Mouse (Mus musculus) hematopoietic stem cell, adult 5-6 weeks (primary cell): ENCODE measurements at regions not wholly inside any gene's neighbourhood (a gene's known extent, or its start where the extent isn't known, plus 50 kb on each side); places are given as distances from the start of the nearest gene placed in this dataset.

Experiments used
- ATAC-seq, 2 experiments: fragments of 125-278 bp in 1 of 2; replicated peaks in 1 of 2; 2 replicates each; pipeline ENCODE4 v1.8.0; 2016 to 2017; ENCODE audit warnings: inconsistent platforms in 2 of 2, mild to moderate bottlenecking in 2 of 2, moderate number of reproducible peaks in 2 of 2, low read depth in 1 of 2, moderate TSS enrichment in 1 of 2; ENCODE audit not compliant: low FRiP score in 2 of 2, poor library complexity in 2 of 2, severe bottlenecking in 2 of 2, insufficient read depth in 1 of 2, low TSS enrichment in 1 of 2

DNA sequence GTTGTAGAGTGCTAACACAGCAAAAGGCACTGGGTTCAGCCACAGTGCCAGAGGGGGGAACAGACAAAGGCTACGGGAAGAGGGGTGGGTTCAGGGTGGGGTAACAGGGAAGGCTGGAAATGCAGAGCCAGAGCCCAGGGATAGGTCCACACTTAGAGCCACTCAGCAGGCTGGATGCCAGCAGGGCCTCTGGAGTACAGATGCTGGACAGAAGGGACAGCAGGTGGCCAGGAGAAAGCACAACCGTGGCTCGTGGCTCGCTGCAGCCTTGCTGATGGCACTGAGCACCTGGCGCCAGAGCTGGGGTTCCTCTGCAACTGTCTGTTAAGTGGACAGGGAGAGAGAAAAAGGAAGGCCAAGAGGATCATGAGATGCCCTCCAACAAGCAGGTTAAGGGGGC is 174.2 kb downstream of the Mroh4 start:
- no peak for ATAC-seq

DNA sequence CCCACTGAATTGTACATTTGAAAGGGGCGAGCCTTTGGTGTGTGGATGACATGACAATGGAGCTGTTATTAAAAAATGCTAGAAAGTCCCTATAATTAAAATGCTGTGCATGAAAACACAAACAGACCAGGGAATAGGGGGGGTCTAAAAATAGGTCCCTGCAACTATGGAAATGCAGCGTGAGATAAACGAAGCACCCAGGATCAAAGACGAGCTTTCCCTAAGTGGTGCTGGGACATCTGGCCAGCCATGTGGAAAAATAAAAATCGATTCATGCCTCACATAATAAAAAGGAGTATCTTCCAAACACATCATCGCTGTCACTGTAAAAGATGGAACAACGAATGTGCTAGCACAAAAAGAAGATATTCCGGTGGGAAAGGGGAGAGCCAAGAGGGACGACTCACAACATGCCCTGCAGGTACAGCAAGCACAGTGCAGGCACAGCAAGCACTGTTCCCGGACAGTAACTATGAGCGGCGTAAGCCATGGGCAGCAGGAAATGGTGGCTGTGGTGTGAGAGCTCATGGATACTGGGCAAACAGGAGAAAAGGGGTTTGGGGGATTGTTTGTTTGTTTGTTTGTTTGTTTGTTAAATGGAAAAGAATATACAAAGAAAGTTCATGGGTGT is 176.7 kb downstream of the Mroh4 start:
- no peak for ATAC-seq

DNA sequence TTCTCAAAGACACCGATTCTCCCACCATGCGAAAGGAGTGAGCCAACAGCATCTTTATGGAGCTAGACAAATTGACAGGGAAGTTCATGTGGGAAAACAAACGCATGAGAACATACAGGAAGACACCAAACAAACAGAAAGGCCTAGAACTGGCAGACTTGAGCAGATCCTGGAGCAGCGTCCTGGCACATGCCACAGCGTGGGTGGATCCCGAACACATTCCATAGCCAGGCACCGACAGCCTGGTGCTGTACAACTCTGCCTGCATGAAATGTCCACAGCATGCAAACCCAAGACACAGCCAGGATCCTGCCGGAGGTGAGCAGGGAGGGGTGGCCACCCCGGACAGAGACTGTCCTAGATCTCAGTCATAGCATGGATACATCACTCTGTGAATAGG is 177.2 kb downstream of the Mroh4 start:
- no peak for ATAC-seq

DNA sequence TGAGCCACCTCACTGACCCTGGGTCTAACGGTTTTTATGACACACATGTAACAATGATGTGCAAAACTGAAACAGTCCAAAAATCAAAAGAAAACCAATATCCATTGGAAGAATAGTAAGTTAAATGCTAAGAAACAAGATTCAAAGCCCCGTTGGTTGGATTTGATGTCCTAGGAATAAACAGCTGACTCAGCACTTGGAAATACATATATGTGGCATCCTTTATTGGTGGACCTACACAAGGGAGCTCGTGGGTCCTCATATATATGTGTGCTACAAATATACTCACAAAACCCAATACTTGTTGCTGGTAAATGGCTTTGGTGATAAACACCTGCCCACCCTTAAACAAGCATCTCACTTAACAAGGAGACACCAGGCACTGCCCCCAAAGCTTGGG is 178.2 kb downstream of the Mroh4 start:
- no peak for ATAC-seq

DNA sequence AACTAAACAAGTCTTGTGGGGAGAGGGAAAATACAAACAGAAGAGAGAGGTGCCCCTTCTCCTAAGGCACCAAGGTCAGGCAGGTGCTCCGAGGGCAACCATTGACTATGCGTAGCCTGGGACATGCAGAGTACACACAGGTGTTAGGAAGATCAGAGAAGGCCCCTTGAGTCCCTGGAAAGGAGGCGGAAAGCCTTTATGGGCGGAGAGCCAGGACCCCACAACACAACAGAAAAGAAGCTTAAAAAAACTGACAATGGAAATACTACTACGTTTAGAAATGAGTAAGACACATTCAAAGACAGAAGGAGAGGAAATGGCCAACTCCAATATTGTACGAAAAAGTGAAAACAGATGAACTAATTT is 179.5 kb downstream of the Mroh4 start:
- no peak for ATAC-seq

DNA sequence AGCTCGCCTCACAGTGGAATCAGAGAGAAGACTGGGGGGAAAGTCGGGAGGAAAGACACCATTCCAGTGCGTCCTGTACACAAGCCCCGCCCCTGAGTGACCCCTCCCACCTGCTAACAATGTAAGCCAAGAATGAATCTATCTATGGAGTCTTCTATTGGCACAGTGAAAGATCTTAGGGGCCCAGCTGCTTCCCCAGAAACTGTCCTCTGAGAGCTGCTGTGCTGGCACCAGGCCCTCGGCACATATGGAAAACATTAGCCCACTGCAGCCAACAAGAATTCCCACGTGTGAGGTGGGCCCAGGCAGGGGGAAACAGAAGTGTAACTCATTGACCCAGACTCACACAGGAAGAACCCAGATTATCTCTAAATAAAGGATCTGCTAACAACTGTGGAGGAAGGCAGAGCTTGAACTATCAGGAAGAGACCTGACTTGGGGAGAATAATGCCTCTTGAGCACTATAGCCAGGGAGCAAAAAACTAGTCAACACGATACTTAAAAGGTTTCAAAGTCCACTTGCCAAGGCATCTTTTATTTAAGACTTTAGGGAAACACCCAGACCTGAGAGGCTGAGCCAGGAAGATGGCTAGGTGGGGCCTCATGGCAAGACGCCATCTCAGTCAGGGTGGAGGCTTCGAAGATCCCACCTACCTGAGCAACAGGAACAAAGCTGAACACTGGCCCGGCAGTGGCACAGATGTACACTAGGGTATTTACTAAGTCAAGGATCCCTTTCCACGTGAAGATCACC is 180.1 kb downstream of the Mroh4 start:
- no peak for ATAC-seq

DNA sequence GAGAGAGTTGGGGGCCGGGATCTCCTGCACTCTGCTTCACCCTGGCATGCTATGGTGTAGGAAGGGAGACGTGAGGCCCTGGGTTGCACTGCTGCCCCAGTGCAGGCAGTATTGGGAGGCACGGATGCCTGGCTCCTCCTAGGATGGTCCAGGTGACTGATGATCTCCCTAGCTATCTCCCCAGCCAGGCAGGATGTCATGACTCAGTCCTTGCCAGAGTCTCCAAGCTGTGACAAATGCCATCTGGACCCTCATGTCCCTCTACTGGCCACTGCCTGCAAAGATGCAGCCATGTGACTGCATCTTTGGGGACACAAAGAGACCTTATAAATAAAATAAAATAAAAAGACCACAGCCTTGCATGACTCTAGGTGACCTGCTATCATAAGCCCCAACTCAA is 181.6 kb downstream of the Mroh4 start:
- no peak for ATAC-seq

DNA sequence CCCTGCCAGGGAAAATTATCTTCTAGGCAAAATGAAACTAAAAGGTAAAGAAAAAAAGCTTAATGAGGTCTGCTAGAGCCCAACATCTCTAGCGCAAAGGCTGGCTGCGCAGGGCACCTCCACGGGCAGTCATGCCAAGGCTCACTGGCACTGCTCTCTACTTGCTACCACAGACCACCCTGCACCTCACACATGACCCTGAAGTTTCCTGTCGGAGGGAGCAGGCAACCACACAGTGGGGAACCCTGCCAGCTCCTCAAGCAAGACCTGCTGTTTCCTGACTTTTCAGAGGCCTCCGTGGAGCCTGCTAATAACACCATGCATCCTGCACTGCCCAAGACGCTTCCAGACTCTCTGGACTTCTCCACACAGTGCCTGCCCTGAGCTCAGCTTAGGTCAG is 182.3 kb downstream of the Mroh4 start:
- ATAC-seq: peak; percentile 90 to 95

DNA sequence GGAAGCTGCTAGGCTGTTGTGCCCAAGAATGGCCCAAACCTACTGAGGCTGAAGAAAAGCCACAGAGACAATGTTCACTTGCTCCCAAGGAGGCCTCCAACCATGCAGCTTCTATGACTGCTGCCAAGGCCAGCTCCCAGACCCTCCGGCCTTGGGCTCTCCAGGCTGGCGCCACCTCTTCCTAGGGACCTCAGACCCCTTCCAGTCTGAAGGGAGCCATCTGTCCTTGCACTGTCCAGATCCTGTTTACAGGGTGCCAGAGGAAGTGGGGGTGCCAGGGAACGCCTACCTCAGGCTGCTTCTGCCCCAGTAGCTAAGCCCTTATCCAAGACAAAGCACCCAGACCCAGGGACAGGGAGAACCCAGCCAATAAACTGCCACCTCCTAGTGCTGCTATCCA is 183.7 kb downstream of the Mroh4 start:
- no peak for ATAC-seq

DNA sequence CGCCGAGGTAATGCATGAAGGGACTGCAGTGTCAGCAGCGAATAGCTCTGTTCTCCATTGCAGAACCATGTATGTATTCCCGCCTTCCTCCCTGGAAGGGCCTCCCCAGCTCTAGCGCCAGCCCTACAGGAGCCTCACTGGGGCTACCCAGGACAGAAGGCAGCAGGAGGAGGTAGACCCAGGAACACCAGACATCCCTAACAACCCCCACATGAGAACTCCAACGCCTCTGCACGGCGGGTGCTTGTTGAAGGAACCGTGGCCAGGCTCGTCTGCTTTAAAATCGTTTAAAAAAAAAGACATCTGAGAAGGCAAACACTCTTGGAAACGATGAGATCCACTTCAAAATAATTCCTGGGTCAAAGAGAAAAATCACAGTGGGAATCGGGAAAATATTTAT is 194.3 kb downstream of the Mroh4 start:
- ATAC-seq: no peak

DNA sequence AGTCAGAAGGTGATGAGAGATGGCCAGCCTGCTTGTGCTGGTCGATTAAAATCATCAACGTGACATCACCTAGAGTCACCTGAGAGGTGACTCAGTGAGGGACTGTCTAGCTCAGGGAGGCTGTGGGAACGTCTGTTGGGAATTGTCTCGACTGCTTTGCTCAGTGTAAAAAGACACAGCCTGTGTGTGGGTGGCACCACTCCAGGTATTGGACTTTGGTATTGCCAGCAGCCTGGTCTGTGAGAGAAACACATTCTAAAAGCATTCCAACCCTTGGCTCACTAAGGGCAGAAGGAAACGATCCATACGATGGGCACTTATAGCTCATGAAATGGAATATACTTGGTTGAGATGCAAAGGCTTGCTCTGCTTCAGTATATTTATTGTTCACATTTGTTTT is 209.2 kb downstream of the Mroh4 start:
- ATAC-seq: no peak

DNA sequence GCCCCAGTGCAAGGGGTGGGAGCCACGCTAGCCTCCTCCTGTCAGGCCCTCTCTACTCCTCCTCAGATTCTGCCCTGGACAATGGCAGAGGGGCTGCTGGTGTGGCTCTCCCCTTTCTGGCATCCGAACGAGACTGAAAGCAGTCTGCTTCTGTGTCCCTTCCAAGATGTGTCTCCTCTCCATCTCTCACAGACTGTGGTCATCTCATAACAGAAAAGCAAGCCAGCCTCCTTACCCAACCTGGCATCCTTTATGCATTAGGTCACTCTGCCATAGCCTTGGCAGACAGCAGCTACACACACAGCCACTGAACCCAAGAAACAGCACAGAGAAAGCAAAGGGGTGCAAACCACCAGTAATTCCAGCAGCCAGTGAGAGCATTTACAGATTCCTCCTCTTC is 213.2 kb downstream of the Mroh4 start:
- no peak for ATAC-seq

DNA sequence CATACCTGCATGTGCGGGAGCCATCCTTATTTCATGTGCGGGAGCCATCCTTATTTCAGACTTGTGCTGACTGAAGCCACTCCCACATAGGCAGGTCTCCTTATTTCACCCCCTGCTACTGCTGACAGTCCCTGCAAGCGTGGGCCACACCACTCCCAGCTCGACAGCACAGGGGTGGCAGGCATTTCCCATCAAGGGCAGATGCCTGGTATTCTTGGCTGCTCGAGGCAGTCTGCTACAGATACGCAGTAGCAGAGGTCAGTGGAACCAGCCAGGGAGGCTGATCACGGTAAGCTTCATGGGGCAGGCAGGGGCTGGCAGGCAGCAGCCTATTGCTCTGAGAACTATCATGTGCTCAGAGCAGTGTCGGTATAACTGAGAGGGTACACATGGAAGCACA is 215.6 kb downstream of the Mroh4 start:
- ATAC-seq: no peak

DNA sequence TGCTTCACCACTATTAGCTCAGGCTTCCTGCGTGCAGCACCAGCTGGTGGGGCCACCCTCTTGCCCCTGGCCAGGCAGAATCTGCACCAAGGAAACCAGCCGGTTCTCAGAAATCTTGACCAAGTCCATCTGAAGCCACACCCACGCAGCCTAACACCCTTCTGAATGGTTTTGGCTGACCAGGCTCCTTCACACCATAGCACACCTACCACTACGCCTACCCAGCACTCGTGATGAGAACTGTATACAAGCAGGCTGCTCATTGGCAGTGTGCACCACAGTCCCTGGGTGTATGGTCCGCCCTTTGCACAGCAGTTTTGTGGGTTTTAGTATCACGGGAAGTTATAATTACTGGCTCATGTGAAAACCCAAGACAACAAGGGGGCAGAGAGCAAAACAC is 217.5 kb downstream of the Mroh4 start:
- no peak for ATAC-seq

DNA sequence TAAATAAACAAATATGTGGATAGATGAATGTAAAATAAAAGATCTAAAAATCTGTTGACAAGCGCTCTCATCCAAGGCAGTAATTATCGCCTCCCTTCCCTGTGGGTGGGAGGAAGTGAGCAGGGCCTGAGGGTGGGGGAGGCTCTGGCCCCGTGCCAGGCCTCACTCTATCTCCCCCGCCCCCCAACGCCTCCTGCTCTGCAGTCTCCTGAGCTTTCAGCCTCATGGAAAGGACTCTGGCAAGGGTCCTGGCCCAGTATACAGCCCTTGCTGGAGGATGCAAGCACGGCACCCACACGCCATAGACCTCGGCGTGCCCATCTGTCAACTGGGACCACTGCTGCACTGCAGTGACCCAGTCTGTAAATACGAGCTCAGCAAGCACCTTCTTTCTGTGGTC is 222.9 kb downstream of the Mroh4 start:
- ATAC-seq: no peak

DNA sequence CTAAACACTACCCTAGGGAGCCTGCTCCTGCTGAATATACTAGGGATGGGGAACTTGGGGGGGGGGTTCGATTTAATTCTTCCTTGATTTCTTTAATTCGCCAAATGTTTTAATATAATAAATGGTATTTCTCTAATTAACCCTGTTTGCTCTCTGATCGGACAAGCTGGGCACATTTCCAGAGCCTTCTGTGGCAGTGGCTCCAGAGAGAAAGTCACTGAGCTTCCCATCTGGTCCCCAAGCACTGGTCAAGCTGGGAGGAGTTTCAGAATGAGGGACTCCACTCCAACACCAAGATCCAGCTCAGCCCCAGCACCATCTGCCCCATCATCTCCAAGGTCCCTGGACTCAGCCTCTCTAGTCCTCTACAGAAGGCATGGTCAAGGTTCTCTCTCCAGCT is 223.9 kb downstream of the Mroh4 start:
- ATAC-seq: no peak

DNA sequence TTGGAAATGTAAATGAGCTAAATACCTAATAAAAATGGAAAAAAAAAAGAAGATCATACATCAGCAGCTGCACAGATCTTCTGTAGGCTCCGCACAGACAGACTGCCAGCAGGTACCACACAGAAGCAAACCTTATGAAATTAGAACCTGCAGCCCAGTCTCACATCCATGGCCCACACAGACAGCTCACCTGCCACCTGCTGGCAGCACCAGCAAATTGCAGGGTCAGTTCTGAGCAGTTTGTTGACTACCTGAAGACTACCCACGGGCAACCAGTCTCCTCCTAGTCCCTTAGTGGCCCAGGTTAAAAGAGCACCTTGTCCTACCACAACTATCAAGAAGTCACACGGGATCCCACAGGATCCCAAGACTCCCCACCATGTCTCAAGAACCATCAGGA is 225.1 kb downstream of the Mroh4 start:
- ATAC-seq: no peak

DNA sequence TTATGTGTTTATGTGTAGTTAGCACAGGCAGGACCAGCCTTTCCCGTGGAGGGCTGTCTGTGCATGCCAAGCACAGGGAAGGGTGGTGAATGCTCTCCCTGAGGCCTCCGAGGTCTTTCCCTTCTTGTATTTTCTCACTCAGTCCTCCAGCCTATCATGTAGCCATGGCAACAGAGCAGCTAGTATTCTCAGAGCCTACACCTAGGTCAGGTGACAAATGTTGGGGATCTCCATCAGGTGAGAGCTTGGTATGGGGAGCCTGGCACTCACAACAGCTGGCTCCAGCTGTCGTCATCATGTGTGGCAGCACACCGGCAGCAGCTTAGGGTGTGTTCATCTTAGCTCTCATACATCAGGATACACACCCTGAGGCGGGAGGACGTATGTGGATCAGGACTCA is 231.3 kb downstream of the Mroh4 start:
- no peak for ATAC-seq

DNA sequence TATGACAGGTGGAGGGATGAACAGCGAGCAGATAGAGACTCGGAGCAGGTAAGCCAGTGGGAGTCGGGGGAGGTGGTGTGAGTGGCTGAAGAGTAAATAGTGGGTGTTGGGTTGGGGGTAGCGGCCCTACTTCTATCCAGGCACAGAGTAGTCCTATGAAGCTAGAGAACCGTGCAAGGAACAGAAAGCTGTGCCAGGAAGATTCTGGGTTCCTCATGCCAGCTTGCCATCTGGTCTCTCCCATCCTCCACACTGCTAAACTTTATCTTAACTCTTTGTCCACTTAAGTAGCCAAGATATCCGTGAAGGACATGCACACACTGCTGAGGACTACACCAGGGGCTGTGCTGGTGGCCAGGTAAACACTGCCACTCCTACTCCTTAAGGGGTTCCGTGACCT is 234.9 kb downstream of the Mroh4 start:
- ATAC-seq: no peak
